Mouse (Mus musculus): ENCODE results near the gene Hist1h3g. TPM values are rescaled to one million over a fixed set of nuclear protein-coding genes. Genes with fewer than 3 reads are reported as not detected.
"Not testable (repeated sequence)": the region's sequence is repeated elsewhere in the genome, so short reads cannot be mapped to it uniquely, and the experiment has no call there.

Gene Hist1h3g
- polyA plus RNA-seq, 1 experiment from 2014 or later, result 4.8 TPM

DNA sequence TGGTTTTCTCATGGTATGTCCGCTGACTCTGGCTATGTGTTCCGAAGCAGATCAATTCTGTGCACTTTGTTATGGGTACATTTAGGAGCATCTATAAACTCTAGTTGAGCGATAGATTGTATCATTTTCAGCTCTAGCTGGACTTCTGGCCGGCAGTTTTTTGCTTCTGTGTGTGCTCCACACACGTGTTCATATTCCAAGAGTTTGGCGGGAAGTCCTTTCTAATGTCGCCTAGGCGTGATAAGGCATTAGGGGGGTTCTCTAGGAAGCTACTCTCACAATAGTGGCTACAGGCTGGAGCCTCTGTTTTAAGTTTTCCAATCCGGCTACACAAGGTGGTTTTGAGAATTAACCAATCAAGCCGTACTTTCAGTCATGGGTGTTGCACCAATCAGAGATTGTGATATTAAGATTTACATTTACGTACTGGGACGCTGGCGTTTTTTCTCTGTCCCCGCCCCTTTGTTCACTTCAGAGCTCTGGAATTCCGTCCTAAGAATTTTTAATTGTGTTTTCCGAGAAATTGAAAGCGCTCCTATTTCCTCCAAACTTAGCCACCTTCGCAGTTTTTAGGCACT, 20.7 kb downstream of the Hist1h3g start:
- Histone ChIP-seq H3K27ac (ENCODE audit: low read depth, low read length) (peak overlapping the region; percentile 97), H3K4me1 (replicated peaks; ENCODE audit: control insufficient read depth, insufficient read depth, low read length) (no peaks in the 10 kb centered on the region), H3K36me3 (ENCODE audit: control insufficient read depth, insufficient read depth, low read length) (no peaks in the 10 kb centered on the region), H3K9me3 (ENCODE audit: control insufficient read depth, low read length) (no peaks in the 10 kb centered on the region), H3K4me2 (replicated peaks; ENCODE audit: low read depth, low read length) (peak overlapping the region; percentile 98), H3K4me3 (ENCODE audit: low read depth, low read length) (peak overlapping the region; percentile 57), H3K9ac (ENCODE audit: low read depth, low read length) (peak overlapping the region; percentile 90), H3K27me3 (ENCODE audit: control insufficient read depth, insufficient read depth, low read length) (no peaks in the 10 kb centered on the region)
- DNase-seq (ENCODE audit: low spot score) (peak; percentile 85), ATAC-seq (ENCODE audit: low FRiP score) (peak; percentile 82)
- WGBS, result under 1% methylated on average over 18 of the region's 18 CpGs

DNA sequence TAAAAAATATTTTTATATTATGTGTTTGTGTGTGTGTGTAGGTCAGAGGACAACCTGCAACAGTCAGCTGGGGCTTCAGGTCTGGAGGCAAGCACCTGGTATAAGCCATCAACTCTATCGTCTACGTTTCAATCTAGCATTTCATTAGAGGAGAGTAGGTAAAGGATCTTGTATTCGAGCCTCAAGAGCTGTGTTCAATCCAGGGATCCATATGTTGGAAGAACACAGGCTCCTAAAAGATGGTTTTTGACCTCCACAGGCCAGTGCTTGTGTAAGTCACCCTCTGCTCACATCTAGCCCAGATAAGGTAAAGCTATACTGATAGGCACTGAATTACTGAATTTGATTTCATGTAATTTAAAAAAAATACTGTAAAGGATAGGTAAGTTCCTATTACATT, 21.7 kb downstream of the Hist1h3g start:
- Histone ChIP-seq H3K9me3 (ENCODE audit: control insufficient read depth, low read length) (no peaks in the 10 kb centered on the region), H3K9ac (ENCODE audit: low read depth, low read length) (no peak overlapping the region), H3K27ac (ENCODE audit: low read depth, low read length) (0 out of 2 replicates have a peak overlapping the region, but pooled peaks have one; percentile 36), H3K27me3 (ENCODE audit: control insufficient read depth, insufficient read depth, low read length) (no peaks in the 10 kb centered on the region), H3K36me3 (ENCODE audit: control insufficient read depth, insufficient read depth, low read length) (no peaks in the 10 kb centered on the region), H3K4me3 (ENCODE audit: low read depth, low read length) (no peak overlapping the region), H3K4me1 (replicated peaks; ENCODE audit: control insufficient read depth, insufficient read depth, low read length) (no peaks in the 10 kb centered on the region), H3K4me2 (replicated peaks; ENCODE audit: low read depth, low read length) (no peak overlapping the region; the same call in 1 of the 2 replicates)
- WGBS, result 73% methylated on average over 3 of the region's 3 CpGs
- no peak for DNase-seq (ENCODE audit: low spot score)
- no peak for ATAC-seq (ENCODE audit: low FRiP score)

DNA sequence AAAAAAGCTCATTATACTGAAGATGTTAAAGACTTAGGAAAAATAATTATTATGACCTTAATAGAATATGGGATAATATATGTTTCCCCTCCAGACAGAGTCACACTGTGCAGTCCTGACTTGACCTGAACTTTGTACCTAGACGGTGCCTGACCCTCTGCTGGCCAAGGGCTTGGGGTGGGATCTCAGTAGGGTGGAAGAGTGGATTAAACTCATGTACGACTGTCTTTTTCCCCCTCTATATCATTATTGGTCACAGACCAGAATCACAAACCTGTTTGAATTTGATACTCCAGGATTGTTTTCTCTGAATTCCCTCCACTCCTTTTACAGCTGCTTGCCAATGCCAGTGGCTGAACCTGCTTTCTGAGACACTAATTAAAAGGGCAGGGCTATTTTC, 25.5 kb downstream of the Hist1h3g start:
- ATAC-seq (ENCODE audit: low FRiP score); H3K9ac ChIP-seq (ENCODE audit: low read depth, low read length); H3K36me3 ChIP-seq (ENCODE audit: control insufficient read depth, insufficient read depth, low read length); H3K4me3 ChIP-seq (ENCODE audit: low read depth, low read length); H3K9me3 ChIP-seq (ENCODE audit: control insufficient read depth, low read length); H3K27me3 ChIP-seq (ENCODE audit: control insufficient read depth, insufficient read depth, low read length); H3K27ac ChIP-seq (ENCODE audit: low read depth, low read length); H3K4me2 ChIP-seq (replicated peaks; ENCODE audit: low read depth, low read length); H3K4me1 ChIP-seq (replicated peaks; ENCODE audit: control insufficient read depth, insufficient read depth, low read length); DNase-seq (ENCODE audit: low spot score): not testable (repeated sequence)
- 29% methylated on average over 2 of the region's 2 CpGs for WGBS

DNA sequence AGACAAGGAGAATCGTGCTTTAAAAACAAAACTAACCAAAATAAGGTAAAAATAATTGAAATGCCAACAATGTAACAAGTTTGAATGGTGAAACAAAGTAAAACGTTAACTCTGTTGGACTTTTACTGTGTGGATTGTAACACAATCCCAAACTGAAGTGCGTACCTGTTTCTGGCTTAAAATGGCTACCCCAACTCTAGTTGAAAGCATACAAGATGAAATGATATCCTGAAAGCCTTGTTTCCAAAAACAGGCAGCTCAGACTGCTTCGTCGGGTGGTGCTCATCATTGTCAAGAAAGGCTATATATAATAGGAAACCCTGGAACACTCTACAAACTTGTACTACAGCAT, 26.3 kb downstream of the Hist1h3g start:
- H3K4me2 ChIP-seq (replicated peaks; ENCODE audit: low read depth, low read length); H3K9me3 ChIP-seq (ENCODE audit: control insufficient read depth, low read length); DNase-seq (ENCODE audit: low spot score); H3K9ac ChIP-seq (ENCODE audit: low read depth, low read length); ATAC-seq (ENCODE audit: low FRiP score); H3K36me3 ChIP-seq (ENCODE audit: control insufficient read depth, insufficient read depth, low read length); H3K4me1 ChIP-seq (replicated peaks; ENCODE audit: control insufficient read depth, insufficient read depth, low read length); H3K27me3 ChIP-seq (ENCODE audit: control insufficient read depth, insufficient read depth, low read length): not testable (repeated sequence)
- 0% methylated on average over 2 of the region's 5 CpGs for WGBS
- Histone ChIP-seq H3K4me3 (ENCODE audit: low read depth, low read length) (peak overlapping the region; percentile 31), H3K27ac (ENCODE audit: low read depth, low read length) (peak overlapping the region; percentile 95)

DNA sequence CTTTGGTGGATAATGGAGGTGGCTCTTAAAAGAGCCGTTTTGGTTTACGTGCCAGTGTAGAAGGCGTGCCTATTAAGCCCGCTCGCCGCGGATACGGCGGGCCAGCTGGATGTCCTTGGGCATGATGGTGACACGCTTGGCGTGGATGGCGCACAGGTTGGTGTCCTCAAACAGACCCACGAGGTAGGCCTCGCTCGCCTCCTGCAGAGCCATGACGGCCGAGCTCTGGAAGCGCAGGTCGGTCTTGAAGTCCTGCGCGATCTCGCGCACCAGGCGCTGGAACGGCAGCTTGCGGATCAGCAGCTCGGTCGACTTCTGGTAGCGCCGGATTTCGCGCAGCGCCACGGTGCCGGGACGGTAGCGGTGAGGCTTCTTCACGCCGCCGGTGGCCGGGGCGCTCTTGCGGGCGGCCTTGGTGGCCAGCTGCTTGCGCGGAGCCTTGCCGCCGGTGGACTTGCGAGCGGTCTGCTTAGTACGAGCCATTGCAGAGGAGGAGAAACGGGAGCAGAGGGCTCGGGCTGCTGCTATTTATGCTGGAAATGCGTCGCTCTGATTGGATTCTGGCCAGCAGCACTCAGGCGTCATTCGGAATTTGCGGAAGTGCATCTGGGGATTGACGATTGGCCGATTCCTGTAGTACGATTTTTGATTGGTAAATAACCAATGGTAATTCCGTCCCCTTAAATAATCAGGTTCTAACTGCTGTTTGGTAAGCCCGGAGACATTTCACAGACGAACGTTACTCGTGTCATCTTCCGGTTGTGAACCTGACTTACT, 26.8 kb downstream of the Hist1h3g start, which contains the start of gene Hist1h3e:
TSS of gene Hist1h3e (minus strand) at position 487 of the 777 bp plus-strand sequence.
- DNase-seq (ENCODE audit: low spot score), result peak; percentile 96
- not testable (repeated sequence) for H3K36me3 ChIP-seq (ENCODE audit: control insufficient read depth, insufficient read depth, low read length)

DNA sequence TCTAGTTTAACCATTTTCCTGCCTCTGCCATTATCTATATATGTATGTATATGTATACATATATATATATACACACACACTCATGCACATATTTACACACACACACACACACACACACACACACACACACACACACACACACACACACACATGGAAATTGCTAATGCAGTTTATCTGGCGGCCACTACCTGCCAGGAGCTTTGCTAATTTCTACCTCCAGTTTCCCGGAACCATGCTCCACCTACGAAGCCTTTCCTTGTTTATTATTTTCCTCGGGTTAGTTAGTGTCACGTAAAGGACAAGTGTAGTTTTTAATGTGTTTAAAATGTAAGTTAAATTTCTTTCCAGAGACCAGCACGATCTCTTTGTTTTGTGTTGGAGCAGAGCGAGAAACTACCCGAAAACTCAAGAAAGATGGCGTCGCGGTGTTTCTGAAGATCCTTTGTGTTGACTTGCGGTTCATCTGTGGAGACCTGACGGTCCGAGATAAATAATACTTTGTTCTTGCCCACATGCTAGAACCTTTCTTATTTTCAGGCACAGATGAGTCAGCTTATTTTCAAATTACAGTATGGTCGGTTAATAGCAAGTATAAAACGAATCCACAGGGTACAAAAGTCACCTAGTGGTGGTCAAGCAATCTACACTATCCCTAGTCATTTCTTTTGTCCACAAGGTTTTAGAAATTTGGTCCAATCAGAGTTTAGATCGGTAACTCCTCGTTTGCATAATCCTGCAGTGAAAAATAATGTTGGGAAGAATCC, 27.7 kb downstream of the Hist1h3g start:
- ATAC-seq (ENCODE audit: low FRiP score) (peak; percentile 53), DNase-seq (ENCODE audit: low spot score) (peak; percentile 76)
- Histone ChIP-seq H3K4me3 (ENCODE audit: low read depth, low read length) (peak overlapping the region; percentile 31), H3K9me3 (ENCODE audit: control insufficient read depth, low read length) (no peaks in the 10 kb centered on the region), H3K4me1 (replicated peaks; ENCODE audit: control insufficient read depth, insufficient read depth, low read length) (no peaks in the 10 kb centered on the region), H3K27ac (ENCODE audit: low read depth, low read length) (peak overlapping the region; percentile 95), H3K4me2 (replicated peaks; ENCODE audit: low read depth, low read length) (peak overlapping the region; percentile 58), H3K36me3 (ENCODE audit: control insufficient read depth, insufficient read depth, low read length) (no peaks in the 10 kb centered on the region), H3K27me3 (ENCODE audit: control insufficient read depth, insufficient read depth, low read length) (no peaks in the 10 kb centered on the region), H3K9ac (ENCODE audit: low read depth, low read length) (peak overlapping the region; percentile 66)
- 3% methylated on average over 18 of the region's 18 CpGs for WGBS

More for the DNA sequence above, 26.8 kb downstream of the Hist1h3g start, which contains the start of gene Hist1h3e:
- not testable (repeated sequence) for H3K4me1 ChIP-seq (replicated peaks; ENCODE audit: control insufficient read depth, insufficient read depth, low read length); H3K9me3 ChIP-seq (ENCODE audit: control insufficient read depth, low read length); H3K27me3 ChIP-seq (ENCODE audit: control insufficient read depth, insufficient read depth, low read length)
- 1% methylated on average over 37 of the region's 67 CpGs for WGBS
- ATAC-seq (ENCODE audit: low FRiP score), result peak; percentile 99
- H3K4me3 ChIP-seq (ENCODE audit: low read depth, low read length), result peak within 1 kb of the TSS; percentile 31
- peak within 1 kb of the TSS; percentile 66 for H3K9ac ChIP-seq (ENCODE audit: low read depth, low read length)
- peak within 1 kb of the TSS; percentile 95 for H3K27ac ChIP-seq (ENCODE audit: low read depth, low read length)
- H3K4me2 ChIP-seq (replicated peaks; ENCODE audit: low read depth, low read length), result peak within 1 kb of the TSS; percentile 58

DNA sequence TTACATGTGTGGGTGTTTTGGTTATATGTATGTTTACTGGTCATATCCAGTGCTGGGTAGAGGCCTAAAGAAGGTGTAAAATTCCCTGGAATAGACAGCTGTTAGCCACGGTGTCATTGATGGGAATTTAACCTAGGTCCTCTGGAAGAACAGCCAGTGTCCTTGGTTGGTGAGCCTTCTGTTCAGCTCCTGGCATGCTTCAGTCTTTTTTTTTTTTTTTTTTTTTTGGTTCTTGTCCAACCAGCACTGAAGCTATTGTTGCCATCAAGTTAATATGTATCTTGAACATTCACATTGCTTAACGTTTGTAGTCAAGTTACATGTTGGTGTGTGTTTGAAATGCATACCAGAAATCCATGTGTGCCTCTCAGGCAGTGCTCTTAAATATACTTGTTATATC, 29.3 kb downstream of the Hist1h3g start:
- 0 out of 2 replicates have a peak overlapping the region, but pooled peaks have one; percentile 3 for H3K27ac ChIP-seq (ENCODE audit: low read depth, low read length)
- DNase-seq (ENCODE audit: low spot score) (no peak), ATAC-seq (ENCODE audit: low FRiP score) (no peak)
- no peaks in the 10 kb centered on the region for H3K9me3 ChIP-seq (ENCODE audit: control insufficient read depth, low read length)
- 84% methylated on average over 2 of the region's 2 CpGs for WGBS
- no peak overlapping the region for H3K9ac ChIP-seq (ENCODE audit: low read depth, low read length)
- no peaks in the 10 kb centered on the region for H3K4me1 ChIP-seq (replicated peaks; ENCODE audit: control insufficient read depth, insufficient read depth, low read length)
- H3K4me2 ChIP-seq (replicated peaks; ENCODE audit: low read depth, low read length), result no peak overlapping the region
- no peak overlapping the region for H3K4me3 ChIP-seq (ENCODE audit: low read depth, low read length)
- H3K27me3 ChIP-seq (ENCODE audit: control insufficient read depth, insufficient read depth, low read length), result no peaks in the 10 kb centered on the region
- H3K36me3 ChIP-seq (ENCODE audit: control insufficient read depth, insufficient read depth, low read length), result no peaks in the 10 kb centered on the region

DNA sequence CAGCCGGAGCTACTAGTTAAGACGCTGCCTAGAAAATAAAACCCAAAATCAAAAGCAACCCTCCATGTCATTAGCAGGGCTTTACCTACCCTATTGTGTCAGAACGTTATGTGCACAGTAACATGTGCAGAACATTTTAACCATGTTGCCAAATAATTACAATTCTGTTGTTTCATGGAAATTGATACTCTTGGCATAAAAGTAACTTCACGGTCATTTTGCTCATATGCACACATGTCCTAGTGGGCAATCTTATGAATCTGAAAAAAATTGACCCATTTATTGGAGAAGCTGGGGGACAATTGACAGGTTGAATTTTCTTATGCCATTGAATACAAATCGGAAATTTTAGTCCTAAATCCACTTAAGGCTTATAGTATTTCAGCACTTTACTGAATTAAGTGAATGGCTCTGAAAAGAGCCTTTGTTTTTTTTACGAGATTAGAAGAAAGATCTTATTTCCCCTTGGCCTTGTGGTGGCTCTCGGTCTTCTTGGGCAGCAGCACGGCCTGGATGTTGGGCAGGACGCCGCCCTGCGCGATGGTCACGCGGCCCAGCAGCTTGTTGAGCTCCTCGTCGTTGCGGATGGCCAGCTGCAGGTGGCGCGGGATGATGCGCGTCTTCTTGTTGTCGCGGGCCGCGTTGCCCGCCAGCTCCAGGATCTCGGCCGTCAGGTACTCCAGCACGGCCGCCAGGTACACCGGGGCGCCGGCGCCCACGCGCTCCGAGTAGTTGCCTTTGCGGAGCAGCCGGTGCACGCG, 35.2 kb downstream of the Hist1h3g start:
- Histone ChIP-seq H3K4me3 (ENCODE audit: low read depth, low read length) (peak overlapping the region; percentile 32), H3K9ac (ENCODE audit: low read depth, low read length) (peak overlapping the region; percentile 45), H3K27ac (ENCODE audit: low read depth, low read length) (peak overlapping the region; percentile 90), H3K4me2 (replicated peaks; ENCODE audit: low read depth, low read length) (peak overlapping the region; percentile 44)
- H3K9me3 ChIP-seq (ENCODE audit: control insufficient read depth, low read length); H3K27me3 ChIP-seq (ENCODE audit: control insufficient read depth, insufficient read depth, low read length); DNase-seq (ENCODE audit: low spot score); H3K36me3 ChIP-seq (ENCODE audit: control insufficient read depth, insufficient read depth, low read length); ATAC-seq (ENCODE audit: low FRiP score); H3K4me1 ChIP-seq (replicated peaks; ENCODE audit: control insufficient read depth, insufficient read depth, low read length): not testable (repeated sequence)
- 3% methylated on average over 24 of the region's 41 CpGs for WGBS
